Mouse (Mus musculus): Measurements from ENCODE around the gene Tubb5. TPM values are rescaled to one million over a fixed set of nuclear protein-coding genes. Genes with fewer than 3 reads are reported as not detected.

Gene Tubb5
- polyA plus RNA-seq, 1 experiment from 2014 or later, result 1,505 TPM

- H3K27me3 ChIP-seq, result no peaks in the 10 kb centered on the region
- H3K4me3 ChIP-seq, result no peak overlapping the region
Observed at GRCm38 (mm10) chr17:35800905-35801304, 37.2 kb downstream of the Tubb5 start.

DNA sequence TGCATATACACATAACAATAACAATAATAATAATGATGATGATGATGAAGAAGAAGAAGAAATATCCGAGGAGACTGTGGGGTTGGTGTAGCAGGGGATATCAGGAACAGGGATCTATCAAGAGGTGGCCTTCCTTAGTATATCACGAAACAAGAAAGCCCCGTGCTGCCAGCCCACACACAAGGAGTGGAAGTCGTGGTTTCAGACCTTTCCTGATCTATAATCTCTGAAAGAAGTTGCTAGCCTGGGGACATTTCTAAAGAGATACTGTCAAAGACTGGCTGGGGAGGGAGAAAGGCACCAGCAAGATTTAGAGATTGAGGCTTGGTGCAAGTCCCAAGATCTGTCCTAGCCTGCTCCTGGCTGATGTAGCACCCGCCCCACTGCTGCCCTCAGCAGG is 41.3 kb downstream of the Tubb5 start:
- no peak for ATAC-seq (ENCODE audit: low FRiP score)
- 65% methylated on average over 5 of the region's 5 CpGs for WGBS
- no peak overlapping the region for H3K4me2 ChIP-seq (replicated peaks)

More at GRCm38 (mm10) chr17:35800905-35801304, 37.2 kb downstream of the Tubb5 start:
- no peak for ATAC-seq (ENCODE audit: low FRiP score)
- Histone ChIP-seq H3K4me1 (peaks cover 2% of the 10 kb centered on the region; the same call in 1 of the 2 replicates), H3K9ac (no peak overlapping the region), H3K9me3 (replicated peaks) (peaks cover 6% of the 10 kb centered on the region), H3K36me3 (no peaks in the 10 kb centered on the region), H3K27ac (no peak overlapping the region), H3K4me2 (replicated peaks) (no peak overlapping the region)
- 71% methylated on average over 2 of the region's 2 CpGs for WGBS

GRCm38 (mm10) chr17:35795656-35796055 is 42.5 kb downstream of the Tubb5 start:
- 79% methylated on average over 6 of the region's 6 CpGs for WGBS
- Histone ChIP-seq H3K36me3 (no peaks in the 10 kb centered on the region), H3K4me3 (no peak overlapping the region), H3K9me3 (replicated peaks) (peaks cover 6% of the 10 kb centered on the region), H3K27ac (no peak overlapping the region), H3K27me3 (no peaks in the 10 kb centered on the region), H3K4me1 (no peaks in the 10 kb centered on the region), H3K9ac (no peak overlapping the region), H3K4me2 (replicated peaks) (no peak overlapping the region)
- no peak for ATAC-seq (ENCODE audit: low FRiP score)

More for the DNA sequence above, 41.3 kb downstream of the Tubb5 start:
- Histone ChIP-seq H3K9me3 (replicated peaks) (peaks cover 6% of the 10 kb centered on the region), H3K4me3 (no peak overlapping the region), H3K36me3 (no peaks in the 10 kb centered on the region), H3K27me3 (no peaks in the 10 kb centered on the region), H3K9ac (no peak overlapping the region), H3K4me1 (no peaks in the 10 kb centered on the region), H3K27ac (no peak overlapping the region)

DNA sequence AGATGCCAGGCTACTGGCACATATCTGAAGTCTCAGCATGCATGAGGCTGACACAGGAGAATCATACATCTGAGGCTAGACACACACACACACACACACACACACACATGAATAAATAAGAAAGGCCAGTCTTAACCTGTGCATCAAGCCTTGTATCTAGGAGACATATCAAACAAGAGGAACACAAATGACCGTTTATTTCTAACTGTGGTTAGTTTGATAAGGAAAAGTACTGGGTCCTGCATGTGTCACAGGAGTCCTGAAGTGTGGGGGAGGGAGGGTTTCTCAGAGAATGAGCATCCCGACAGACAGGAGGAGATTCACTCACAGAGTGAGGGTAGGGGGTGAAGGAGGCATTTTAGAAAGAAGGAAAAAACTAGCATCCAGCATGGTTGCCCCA is 43.0 kb downstream of the Tubb5 start:
- Histone ChIP-seq H3K9ac (no peak overlapping the region), H3K27me3 (no peaks in the 10 kb centered on the region), H3K4me3 (no peak overlapping the region), H3K4me2 (replicated peaks) (no peak overlapping the region), H3K36me3 (no peaks in the 10 kb centered on the region), H3K9me3 (replicated peaks) (peaks cover 6% of the 10 kb centered on the region), H3K27ac (no peak overlapping the region), H3K4me1 (no peaks in the 10 kb centered on the region)
- ATAC-seq (ENCODE audit: low FRiP score), result no peak
- WGBS, result 70% methylated on average over 2 of the region's 2 CpGs

- Histone ChIP-seq H3K27ac (no peak overlapping the region), H3K36me3 (no peaks in the 10 kb centered on the region), H3K9me3 (replicated peaks) (no peaks in the 10 kb centered on the region), H3K4me1 (no peaks in the 10 kb centered on the region), H3K4me2 (replicated peaks) (no peak overlapping the region), H3K9ac (no peak overlapping the region), H3K4me3 (no peak overlapping the region), H3K27me3 (no peaks in the 10 kb centered on the region)
- ATAC-seq (ENCODE audit: low FRiP score), result no peak
- 83% methylated on average over 2 of the region's 2 CpGs for WGBS
Observed at GRCm38 (mm10) chr17:35792837-35793236, 45.3 kb downstream of the Tubb5 start.

- no peak overlapping the region for H3K4me3 ChIP-seq
- no peaks in the 10 kb centered on the region for H3K27me3 ChIP-seq
- ATAC-seq (ENCODE audit: low FRiP score), result no peak
- no peak overlapping the region for H3K9ac ChIP-seq
- H3K4me1 ChIP-seq, result no peaks in the 10 kb centered on the region
- H3K9me3 ChIP-seq (replicated peaks), result no peaks in the 10 kb centered on the region
- no peak overlapping the region for H3K4me2 ChIP-seq (replicated peaks)
- 90% methylated on average over 4 of the region's 4 CpGs for WGBS
- H3K27ac ChIP-seq, result no peak overlapping the region
- H3K36me3 ChIP-seq, result no peaks in the 10 kb centered on the region
Observed at GRCm38 (mm10) chr17:35790933-35791332, 47.2 kb downstream of the Tubb5 start.

DNA sequence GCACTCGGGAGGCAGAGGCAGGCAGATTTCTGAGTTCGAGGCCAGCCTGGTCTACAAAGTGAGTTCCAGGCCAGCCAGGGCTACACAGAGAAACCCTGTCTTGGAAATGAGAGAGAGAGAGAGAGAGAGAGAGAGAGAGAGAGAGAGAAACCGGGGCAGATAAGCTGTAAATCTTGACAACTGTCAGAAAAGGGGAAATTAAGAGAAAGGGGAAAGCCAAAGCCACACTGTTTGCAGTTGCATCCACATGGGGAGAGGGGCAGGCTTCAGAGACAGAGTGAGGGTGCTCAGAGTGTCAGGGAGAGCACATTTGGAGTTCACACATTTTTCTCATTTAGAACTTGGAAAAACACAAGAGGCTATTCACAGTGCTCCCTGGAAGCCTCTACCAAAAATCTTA is 50.1 kb downstream of the Tubb5 start:
- H3K4me1 ChIP-seq, result no peaks in the 10 kb centered on the region
- WGBS, result 77% methylated on average over 3 of the region's 3 CpGs
- no peaks in the 10 kb centered on the region for H3K9me3 ChIP-seq (replicated peaks)
- no peak for ATAC-seq (ENCODE audit: low FRiP score)
- H3K36me3 ChIP-seq, result no peaks in the 10 kb centered on the region
- H3K27me3 ChIP-seq, result no peaks in the 10 kb centered on the region
- no peak overlapping the region for H3K4me3 ChIP-seq
- H3K9ac ChIP-seq, result no peak overlapping the region
- H3K4me2 ChIP-seq (replicated peaks), result no peak overlapping the region
- H3K27ac ChIP-seq, result no peak overlapping the region

- Histone ChIP-seq H3K36me3 (no peaks in the 10 kb centered on the region), H3K4me2 (replicated peaks) (no peak overlapping the region), H3K9ac (no peak overlapping the region), H3K27ac (no peak overlapping the region), H3K9me3 (replicated peaks) (no peaks in the 10 kb centered on the region), H3K27me3 (no peaks in the 10 kb centered on the region), H3K4me3 (no peak overlapping the region), H3K4me1 (no peaks in the 10 kb centered on the region)
- ATAC-seq (ENCODE audit: low FRiP score), result no peak
Observed at GRCm38 (mm10) chr17:35787493-35787892, 50.6 kb downstream of the Tubb5 start.

DNA sequence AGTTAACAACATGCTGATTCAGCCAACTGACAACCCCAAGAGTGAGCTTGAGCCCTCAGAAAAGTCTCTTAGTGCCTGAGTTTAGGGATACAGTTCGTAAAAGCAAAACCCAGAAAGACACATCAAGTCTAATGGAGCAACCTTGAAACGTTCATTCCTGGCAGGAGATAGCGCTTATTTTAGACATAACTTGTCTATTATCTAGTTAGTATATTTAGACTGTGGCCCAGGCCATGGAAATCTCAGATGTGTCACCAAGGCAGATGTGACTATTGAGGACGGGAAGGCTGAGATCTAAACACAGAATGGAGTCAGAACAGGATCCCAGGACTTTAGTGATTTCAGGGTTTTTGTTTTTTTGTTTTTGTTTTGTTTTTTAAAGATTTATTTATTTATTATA is 53.0 kb downstream of the Tubb5 start:
- 92% methylated on average over 4 of the region's 4 CpGs for WGBS
- no peak overlapping the region for H3K9ac ChIP-seq
- no peaks in the 10 kb centered on the region for H3K9me3 ChIP-seq (replicated peaks)
- H3K4me1 ChIP-seq, result no peaks in the 10 kb centered on the region
- H3K27ac ChIP-seq, result no peak overlapping the region
- H3K4me2 ChIP-seq (replicated peaks), result no peak overlapping the region
- H3K36me3 ChIP-seq, result no peaks in the 10 kb centered on the region
- no peaks in the 10 kb centered on the region for H3K27me3 ChIP-seq
- no peak for ATAC-seq (ENCODE audit: low FRiP score)
- H3K4me3 ChIP-seq, result no peak overlapping the region

DNA sequence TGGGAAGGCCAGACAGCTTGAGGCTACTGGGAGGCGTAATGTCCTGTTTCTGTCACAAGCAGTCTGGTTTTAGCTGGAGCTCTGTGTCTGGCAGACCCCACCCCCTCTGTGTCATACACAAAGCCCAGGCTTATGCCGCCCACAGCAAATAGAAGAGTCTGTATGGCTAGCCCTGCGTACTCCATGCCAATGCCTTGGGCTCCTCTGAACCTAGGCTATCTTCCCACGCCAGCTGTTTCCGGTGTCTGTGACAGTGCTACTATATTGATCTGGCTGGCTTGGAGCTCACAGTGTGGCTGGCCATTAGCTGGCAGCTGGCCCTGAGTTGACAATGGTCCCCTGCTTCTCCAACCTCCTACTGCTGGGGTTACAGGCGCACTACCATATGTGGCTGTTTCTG is 54.2 kb downstream of the Tubb5 start:
- Histone ChIP-seq H3K36me3 (no peaks in the 10 kb centered on the region), H3K27ac (no peak overlapping the region), H3K4me1 (no peaks in the 10 kb centered on the region), H3K9me3 (replicated peaks) (no peaks in the 10 kb centered on the region), H3K4me3 (no peak overlapping the region), H3K4me2 (replicated peaks) (no peak overlapping the region), H3K27me3 (no peaks in the 10 kb centered on the region), H3K9ac (no peak overlapping the region)
- ATAC-seq (ENCODE audit: low FRiP score), result no peak
- 81% methylated on average over 6 of the region's 6 CpGs for WGBS

Small RNAs within 50 kb of the gene (microRNA-seq; reads per million reads assigned to microRNA genes)
- 1.6 reads per million for gene Gm28033

Other genes starting within 250 kb of the Tubb5 start
- gene Sfta2, start 236.8 kb downstream of the Tubb5 start, polyA plus RNA-seq (2016; fragmentation: Nextera tagmentation; extraction: Ambion mirVana), result not detected in 2 replicates
- not detected in 2 replicates for gene Gm9573, start 211.7 kb downstream of the Tubb5 start, polyA plus RNA-seq (2016; fragmentation: Nextera tagmentation; extraction: Ambion mirVana)
- 0.15 and 0.20 TPM in 2 replicates for gene Mucl3, start 194.6 kb downstream of the Tubb5 start, polyA plus RNA-seq (2016; fragmentation: Nextera tagmentation; extraction: Ambion mirVana)
- gene Vars2, start 170.7 kb downstream of the Tubb5 start, polyA plus RNA-seq (2016; fragmentation: Nextera tagmentation; extraction: Ambion mirVana), result 16.5 and 16.9 TPM in 2 replicates
- gene Gtf2h4, start 164.6 kb downstream of the Tubb5 start, polyA plus RNA-seq (2016; fragmentation: Nextera tagmentation; extraction: Ambion mirVana), result 34.7 and 37.7 TPM in 2 replicates
- gene Ddr1, start 133.7 kb downstream of the Tubb5 start, polyA plus RNA-seq (2016; fragmentation: Nextera tagmentation; extraction: Ambion mirVana), result 168 and 182 TPM in 2 replicates
- 5.8 and 6.3 TPM in 2 replicates for gene Ier3, start 16.6 kb downstream of the Tubb5 start, polyA plus RNA-seq (2016; fragmentation: Nextera tagmentation; extraction: Ambion mirVana)
- 50.9 and 60.3 TPM in 2 replicates for gene Flot1, start 15.1 kb downstream of the Tubb5 start, polyA plus RNA-seq (2016; fragmentation: Nextera tagmentation; extraction: Ambion mirVana)
- gene Mdc1, start 3.2 kb upstream of the Tubb5 start, polyA plus RNA-seq (2016; fragmentation: Nextera tagmentation; extraction: Ambion mirVana), result 14.4 and 18.2 TPM in 2 replicates
- 36.0 and 36.9 TPM in 2 replicates for gene Nrm, start 23.0 kb upstream of the Tubb5 start, polyA plus RNA-seq (2016; fragmentation: Nextera tagmentation; extraction: Ambion mirVana)
- gene Ppp1r18, start 27.3 kb upstream of the Tubb5 start, polyA plus RNA-seq (2016; fragmentation: Nextera tagmentation; extraction: Ambion mirVana), result 31.5 and 32.3 TPM in 2 replicates
- 45.2 and 46.0 TPM in 2 replicates for gene Dhx16, start 41.5 kb upstream of the Tubb5 start, polyA plus RNA-seq (2016; fragmentation: Nextera tagmentation; extraction: Ambion mirVana)
- 25.7 and 28.7 TPM in 2 replicates for gene 2310061I04Rik, start 59.1 kb upstream of the Tubb5 start, polyA plus RNA-seq (2016; fragmentation: Nextera tagmentation; extraction: Ambion mirVana)
- gene Atat1, start 71.8 kb upstream of the Tubb5 start, polyA plus RNA-seq (2016; fragmentation: Nextera tagmentation; extraction: Ambion mirVana), result 294 and 303 TPM in 2 replicates
- gene Mrps18b, start 78.1 kb upstream of the Tubb5 start, polyA plus RNA-seq (2016; fragmentation: Nextera tagmentation; extraction: Ambion mirVana), result 46.8 and 51.1 TPM in 2 replicates
- 58.3 and 68.2 TPM in 2 replicates for gene Ppp1r10, start 78.1 kb upstream of the Tubb5 start, polyA plus RNA-seq (2016; fragmentation: Nextera tagmentation; extraction: Ambion mirVana)
- 109 and 119 TPM in 2 replicates for gene Abcf1, start 131.5 kb upstream of the Tubb5 start, polyA plus RNA-seq (2016; fragmentation: Nextera tagmentation; extraction: Ambion mirVana)
- gene Gnl1, start 141.5 kb upstream of the Tubb5 start, polyA plus RNA-seq (2016; fragmentation: Nextera tagmentation; extraction: Ambion mirVana), result 54.9 and 57.7 TPM in 2 replicates
- 53.4 and 61.0 TPM in 2 replicates for gene Prr3, start 141.9 kb upstream of the Tubb5 start, polyA plus RNA-seq (2016; fragmentation: Nextera tagmentation; extraction: Ambion mirVana)
- gene H2-T24, start 182.3 kb upstream of the Tubb5 start, polyA plus RNA-seq (2016; fragmentation: Nextera tagmentation; extraction: Ambion mirVana), result 5.5 and 5.6 TPM in 2 replicates
- 4.5 and 5.1 TPM in 2 replicates for gene H2-T23, start 194.5 kb upstream of the Tubb5 start, polyA plus RNA-seq (2016; fragmentation: Nextera tagmentation; extraction: Ambion mirVana)
- gene H2-T22, start 204.4 kb upstream of the Tubb5 start, polyA plus RNA-seq (2016; fragmentation: Nextera tagmentation; extraction: Ambion mirVana), result 7.8 and 9.2 TPM in 2 replicates
- not detected in 2 replicates for gene Gm6034, start 204.7 kb upstream of the Tubb5 start, polyA plus RNA-seq (2016; fragmentation: Nextera tagmentation; extraction: Ambion mirVana)
- gene Gm11127, start 220.1 kb upstream of the Tubb5 start, polyA plus RNA-seq (2016; fragmentation: Nextera tagmentation; extraction: Ambion mirVana), result not detected in 2 replicates